Mouse (Mus musculus): ENCODE measurements at regions not wholly inside any gene's neighbourhood (a gene's known extent, or its start where the extent isn't known, plus 50 kb on each side); places are given as distances from the start of the nearest gene placed in this dataset.

DNA sequence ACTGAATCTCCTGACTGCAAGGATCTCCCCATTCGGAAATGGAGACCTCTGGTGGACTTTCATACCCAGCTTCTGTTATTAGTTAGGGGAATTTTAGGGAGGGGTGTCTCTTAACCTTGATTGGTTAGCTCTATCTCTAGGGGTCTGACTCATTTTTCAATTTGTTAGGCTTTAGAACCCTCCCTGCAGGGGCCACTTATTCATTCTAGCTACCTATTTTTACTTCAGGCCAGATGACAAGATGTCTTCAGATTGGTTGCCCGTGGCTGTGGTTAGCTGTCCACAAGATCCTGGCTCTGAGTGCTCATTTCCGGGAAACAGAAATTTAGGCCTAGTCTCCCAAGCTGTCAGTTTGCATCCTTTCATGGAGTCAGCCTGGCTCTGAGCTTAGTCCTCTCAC lies 314.3 kb downstream of the Mat2b start:
- TF ChIP-seq GATA1 (IDR thresholded peaks at IDR 0.05; ENCODE audit: borderline replicate concordance, low read length) (no peak), CTCF (IDR thresholded peaks at IDR 0.05; ENCODE audit: low read depth, low read length) (no peak)
